Mouse (Mus musculus): ENCODE measurements around the gene Fndc10.

DNA sequence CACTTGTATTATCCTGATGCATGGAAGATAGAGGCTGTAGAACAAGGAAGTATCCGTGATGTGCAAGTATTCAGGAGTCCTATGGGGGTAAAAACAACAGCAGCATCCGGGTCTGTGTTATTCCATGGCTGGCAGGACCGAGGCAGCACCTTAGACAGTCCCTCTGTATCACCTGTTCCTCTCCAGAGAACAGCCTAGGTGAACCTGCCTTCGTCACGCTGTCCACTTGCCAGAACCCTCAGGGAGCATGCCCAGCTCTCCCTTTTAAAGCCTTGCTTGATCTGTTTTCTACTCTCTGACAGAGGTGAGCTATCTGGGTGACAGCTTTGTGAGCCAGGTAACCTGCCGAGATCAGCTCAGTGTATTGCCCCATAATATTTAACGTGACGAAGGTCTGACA, 50.3 kb downstream of the Fndc10 start:
- TF ChIP-seq CTCF (conservative IDR thresholded peaks at IDR 0.05; ENCODE audit: low read length) (no peak), NANOG (IDR thresholded peaks at IDR 0.05; ENCODE audit: borderline replicate concordance, low read length) (no peak), POU5F1 (IDR thresholded peaks at IDR 0.05; ENCODE audit: borderline replicate concordance, low read length) (no peak)
